In genomic region chr10:92006467-92006866, GRCm38 (mm10) we compare ENCODE assay signal across 20 mouse cellular contexts.
DNase-seq lines count a peak whose midpoint lies in the region; ATAC-seq lines count a peak whose summit lies in the region.
"Had no signal": no experiment of that assay in that cellular context is flagged by ENCODE, and none has a peak within 500 bp of the region (broad histone marks: within the 10 kb centered on the region; RNA-seq: fewer than 3 reads in every experiment).

No protein-coding gene starts in this region.

- no peaks in the 10 kb centered on the region for H3K27me3 ChIP-seq in kidney, embryonic 14.5 days (ENCODE audit: control insufficient read depth, insufficient read depth, low read length)
- H3K27me3 ChIP-seq in neural tube, embryonic 11.5 days (ENCODE audit: control insufficient read depth, insufficient read depth, low read length), result no peaks in the 10 kb centered on the region
- H3K27me3 ChIP-seq: embryonic facial prominence, embryonic 12.5 days; liver, embryonic 12.5 days; neural tube, embryonic 13.5 days had no signal

- H3K4me2 ChIP-seq in kidney, embryonic 14.5 days (replicated peaks; ENCODE audit: low read depth, low read length), result no peak overlapping the region
- H3K4me2 ChIP-seq in neural tube, embryonic 11.5 days (ENCODE audit: low read depth), result no peak overlapping the region
- H3K4me2 ChIP-seq: embryonic facial prominence, embryonic 12.5 days; liver, embryonic 12.5 days; lung, embryonic 14.5 days; neural tube, embryonic 13.5 days had no signal

- H3K9me3 ChIP-seq in kidney, embryonic 14.5 days (ENCODE audit: control insufficient read depth, low read length), result no peaks in the 10 kb centered on the region
- H3K9me3 ChIP-seq in neural tube, embryonic 11.5 days (ENCODE audit: control insufficient read depth, low read length), result no peaks in the 10 kb centered on the region
- H3K9me3 ChIP-seq: embryonic facial prominence, embryonic 12.5 days; liver, embryonic 12.5 days; neural tube, embryonic 13.5 days had no signal

- whole genome bisulfite sequencing in kidney, embryonic 14.5 days, result 53% methylated on average over 3 of the region's 3 CpGs
- 37% methylated on average over 3 of the region's 3 CpGs for WGBS in neural tube, embryonic 11.5 days

- H3K9ac ChIP-seq in kidney, embryonic 14.5 days (ENCODE audit: low read depth, low read length), result no peak overlapping the region
- H3K9ac ChIP-seq in neural tube, embryonic 11.5 days (ENCODE audit: low read length), result no peak overlapping the region
- H3K9ac ChIP-seq: embryonic facial prominence, embryonic 12.5 days; forebrain, postnatal 0 days; liver, embryonic 12.5 days; lung, embryonic 14.5 days; neural tube, embryonic 13.5 days had no signal

- H3K36me3 ChIP-seq in kidney, embryonic 14.5 days (ENCODE audit: control insufficient read depth, insufficient read depth, low read length), result no peaks in the 10 kb centered on the region
- H3K36me3 ChIP-seq in neural tube, embryonic 11.5 days (ENCODE audit: control insufficient read depth, insufficient read depth, low read length), result no peaks in the 10 kb centered on the region
- H3K36me3 ChIP-seq: embryonic facial prominence, embryonic 12.5 days; liver, embryonic 12.5 days; neural tube, embryonic 13.5 days had no signal

- ATAC-seq in kidney, embryonic 14.5 days (ENCODE audit: low FRiP score, low TSS enrichment), result 0 out of 2 replicates have a peak, but pooled peaks have one; percentile 49
- ATAC-seq in neural tube, embryonic 11.5 days (ENCODE audit: insufficient read depth, low FRiP score, low TSS enrichment), result no peak
- ATAC-seq: forebrain, postnatal 0 days; liver, embryonic 12.5 days; midbrain, embryonic 16.5 days had no signal

- H3K27ac ChIP-seq in kidney, embryonic 14.5 days (ENCODE audit: low read depth, low read length), result no peak overlapping the region
- H3K27ac ChIP-seq in neural tube, embryonic 11.5 days (ENCODE audit: low read depth, low read length), result no peak overlapping the region
- H3K27ac ChIP-seq: embryonic facial prominence, embryonic 12.5 days; gastrocnemius, adult 2 months; liver, embryonic 12.5 days; neural tube, embryonic 13.5 days had no signal

- DNase-seq in left cerebral cortex, postnatal 4 days, result peak; percentile 27
- DNase-seq in left cerebral cortex, adult 8-10 months (ENCODE audit: low spot score in 2 of 2), result no peak
- DNase-seq in embryo, embryonic 9.5 days (ENCODE audit: extremely low spot score), result peak; percentile 43
- DNase-seq in neural tube, embryonic 11.5 days (ENCODE audit: low spot score), result peak; percentile 18
- DNase-seq in layer of hippocampus, adult 9-11 months, result no peak
- DNase-seq in cerebellum, adult 9-11 months, result no peak
- DNase-seq: cerebellum, postnatal 25 days; forebrain, postnatal 0 days; gastrocnemius, adult 2 months; heart, adult 11 months; heart, postnatal 4 days; layer of hippocampus, postnatal 36 days; lung, embryonic 14.5 days; lung, postnatal 4 days; thymus, postnatal 14 days had no signal

- H3K4me3 ChIP-seq in kidney, embryonic 14.5 days (ENCODE audit: low read length), result no peak overlapping the region
- H3K4me3 ChIP-seq in neural tube, embryonic 11.5 days (ENCODE audit: low read depth, low read length), result no peak overlapping the region
- H3K4me3 ChIP-seq: embryonic facial prominence, embryonic 12.5 days; gastrocnemius, adult 2 months; liver, embryonic 12.5 days; neural tube, embryonic 13.5 days had no signal

- no peaks in the 10 kb centered on the region for H3K4me1 ChIP-seq in kidney, embryonic 14.5 days (ENCODE audit: control insufficient read depth, insufficient read depth, low read length)
- no peaks in the 10 kb centered on the region for H3K4me1 ChIP-seq in neural tube, embryonic 11.5 days (ENCODE audit: control insufficient read depth, insufficient read depth, low read length)
- H3K4me1 ChIP-seq: embryonic facial prominence, embryonic 12.5 days; liver, embryonic 12.5 days; neural tube, embryonic 13.5 days had no signal

- intact Hi-C loops in left cerebral cortex, postnatal 4 days (cut with DNase I), result no loop called here

Comparison
In these comparisons a context has a peak if more than half of its experiments do, and no peak if none do; other contexts are left out.
1. DNase-seq: peak in left cerebral cortex, postnatal 4 days (single experiment), embryo, embryonic 9.5 days (single experiment) and neural tube, embryonic 11.5 days (single experiment); none in left cerebral cortex, adult 8-10 months (0 of 2), layer of hippocampus, adult 9-11 months (single experiment) and cerebellum, adult 9-11 months (single experiment).